Mouse (Mus musculus): Measurements from ENCODE around the gene Panx2. TPM values are rescaled to one million over a fixed set of nuclear protein-coding genes. Genes with fewer than 3 reads are reported as not detected.

The Panx2 gene
- 1 to 10 TPM; 2.1 to 2.3 TPM for total RNA-seq (2021)

DNA sequence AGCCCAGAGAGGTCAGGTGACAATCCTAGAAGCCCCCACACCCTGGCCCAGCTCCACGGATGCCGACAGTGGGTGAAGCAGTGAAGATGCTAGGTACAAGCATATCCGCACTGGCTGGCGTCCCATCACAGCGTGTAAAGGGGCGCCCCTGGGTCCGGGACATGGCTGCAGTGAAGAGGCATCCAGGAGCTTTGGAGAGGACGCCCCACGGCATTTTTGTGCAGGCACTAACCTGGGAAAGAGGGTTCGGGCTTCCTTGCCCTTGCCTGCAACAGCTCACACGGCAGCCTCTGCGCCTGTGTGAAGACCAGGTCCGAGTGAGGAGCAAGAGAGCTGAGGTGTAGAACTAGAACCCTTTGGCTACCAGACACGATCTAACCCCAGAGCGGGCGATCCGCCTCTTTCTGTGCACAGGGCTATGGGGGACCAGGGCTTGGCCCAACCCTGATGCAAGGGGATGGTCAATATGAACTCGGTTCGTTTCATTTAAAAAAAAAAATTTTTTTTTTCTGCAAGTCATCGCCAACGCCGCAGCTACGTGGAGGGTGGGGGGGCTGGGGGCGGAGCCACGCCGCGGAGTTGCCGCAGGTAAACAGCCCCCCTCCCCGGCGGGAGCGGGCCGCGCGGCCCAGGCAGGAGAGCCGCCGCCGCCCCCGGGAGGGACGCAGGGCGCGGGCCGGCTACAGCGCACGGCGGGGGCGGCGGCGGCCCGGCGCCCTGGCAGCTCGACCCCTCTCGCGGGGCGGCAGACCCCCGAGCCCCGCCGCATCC, at the start of gene Panx2:
TSS of gene Panx2 (plus strand) at position 574 of the 771 bp plus-strand sequence.
- DNase-seq, result peak; percentile 10

DNA sequence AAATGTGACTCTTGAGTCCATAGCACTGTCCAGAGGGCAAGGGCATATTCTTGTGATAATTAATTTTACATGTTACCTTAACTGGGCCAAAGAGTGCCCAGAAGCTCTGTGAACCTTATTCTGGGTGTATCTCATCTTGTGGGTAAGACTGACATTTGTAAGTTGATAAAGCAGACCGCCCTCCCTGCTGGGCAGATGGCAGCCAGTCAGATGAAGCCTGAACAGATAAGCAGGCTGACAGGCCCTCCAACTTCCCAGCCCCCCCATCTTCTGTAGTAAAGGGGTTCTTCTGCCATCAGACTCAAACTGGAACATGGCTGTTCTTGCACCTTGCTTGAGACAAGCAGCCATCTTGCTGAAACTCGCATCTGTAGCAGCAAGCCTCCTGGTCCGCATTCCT, 42.8 kb upstream of the Panx2 start:
- no peak for DNase-seq

DNA sequence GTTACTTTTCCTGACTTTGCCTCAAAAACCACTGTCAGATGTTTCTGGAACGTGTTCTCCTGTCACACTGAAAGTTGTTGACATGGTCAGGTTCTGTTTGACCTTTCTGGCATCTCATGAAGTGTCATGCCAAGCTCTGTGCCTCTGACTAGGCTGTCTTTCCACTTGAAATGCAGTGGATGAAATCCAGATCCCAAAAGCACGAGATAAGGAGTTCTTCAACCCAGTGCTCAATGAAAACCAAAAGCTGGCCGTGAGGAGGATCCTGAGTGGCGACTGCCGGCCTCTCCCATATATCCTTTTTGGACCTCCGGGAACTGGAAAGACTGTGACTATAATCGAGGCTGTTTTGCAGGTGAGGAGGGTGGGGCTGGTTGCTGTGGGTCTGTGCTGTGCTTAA, 39.4 kb upstream of the Panx2 start:
- DNase-seq, result peak; percentile 54

DNA sequence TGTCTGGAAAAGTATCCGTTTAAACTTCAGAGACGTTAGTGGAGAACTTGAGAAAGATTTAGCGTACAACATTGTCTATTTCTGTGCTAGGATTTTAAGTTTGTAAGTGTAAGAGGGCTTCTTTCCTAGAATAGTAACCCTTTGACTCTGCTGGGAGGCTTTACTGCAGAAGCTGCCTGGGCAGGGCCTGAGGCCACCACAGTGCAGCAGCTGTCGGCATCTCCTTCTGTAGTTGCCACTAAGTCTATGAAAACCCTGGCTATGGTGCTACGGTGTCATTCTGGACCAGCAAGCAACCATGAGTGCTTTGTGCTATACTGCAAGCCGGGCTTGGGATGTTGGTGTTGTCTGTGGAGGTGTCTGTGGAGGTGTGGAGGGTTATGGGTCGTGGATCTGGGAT, 39.0 kb upstream of the Panx2 start:
- DNase-seq, result no peak

DNA sequence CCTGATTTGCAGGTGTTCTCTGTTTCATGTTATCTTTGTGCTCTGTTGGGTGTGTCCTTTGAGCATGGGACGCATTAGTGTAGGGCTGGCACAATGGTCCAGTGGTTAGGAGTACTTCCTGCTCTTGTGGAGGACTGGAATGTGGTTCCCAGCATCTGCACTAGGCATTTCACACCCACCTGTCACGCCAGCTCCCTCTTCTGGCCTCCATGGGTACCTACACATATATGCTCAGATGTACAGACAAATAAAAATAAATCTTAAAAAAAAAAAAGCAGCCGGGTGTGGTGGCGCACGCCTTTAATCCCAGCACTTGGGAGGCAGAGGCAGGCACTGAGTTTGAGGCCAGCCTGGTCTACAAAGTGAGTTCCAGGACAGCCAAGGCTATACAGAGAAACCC, 15.2 kb upstream of the Panx2 start:
- DNase-seq, result no peak

DNA sequence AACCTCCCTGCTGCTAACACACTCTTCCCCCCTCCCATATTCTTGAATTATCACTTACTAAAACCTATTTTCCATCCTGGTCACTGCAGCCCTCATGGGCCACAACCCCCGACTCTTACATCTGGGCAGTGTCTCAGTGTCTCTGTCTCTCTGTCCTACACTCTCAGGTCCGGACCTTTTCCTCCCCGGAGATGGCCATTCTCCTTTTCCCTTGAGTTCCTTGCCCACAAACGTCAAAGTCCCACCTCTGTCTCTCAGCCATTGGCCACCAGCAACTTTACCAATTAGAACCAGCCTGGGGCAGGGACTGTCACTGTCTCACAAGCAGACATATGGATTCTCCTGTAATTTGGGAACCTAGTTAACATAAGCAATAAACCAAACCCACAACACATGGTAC, 13.2 kb upstream of the Panx2 start:
- DNase-seq, result no peak

DNA sequence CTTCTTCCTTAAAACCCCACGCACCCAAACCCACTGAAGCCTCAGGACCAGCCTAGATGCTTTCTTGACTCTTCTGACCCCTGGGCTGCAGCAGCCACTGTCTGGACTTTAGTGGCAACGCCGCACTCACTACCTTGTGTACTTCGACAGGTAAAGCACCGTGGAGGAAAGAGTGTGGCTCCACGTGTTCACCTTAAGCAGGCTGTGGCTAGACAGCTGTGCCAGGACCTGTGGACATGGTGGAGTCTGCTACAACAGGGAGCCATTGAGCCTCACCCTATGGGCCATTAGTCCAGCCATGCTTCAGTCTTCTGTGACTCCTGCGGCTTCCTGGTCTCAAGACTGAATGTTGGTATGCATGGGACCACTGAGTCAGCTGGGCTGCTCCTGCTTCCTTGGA, 4.9 kb upstream of the Panx2 start:
- DNase-seq, result no peak

DNA sequence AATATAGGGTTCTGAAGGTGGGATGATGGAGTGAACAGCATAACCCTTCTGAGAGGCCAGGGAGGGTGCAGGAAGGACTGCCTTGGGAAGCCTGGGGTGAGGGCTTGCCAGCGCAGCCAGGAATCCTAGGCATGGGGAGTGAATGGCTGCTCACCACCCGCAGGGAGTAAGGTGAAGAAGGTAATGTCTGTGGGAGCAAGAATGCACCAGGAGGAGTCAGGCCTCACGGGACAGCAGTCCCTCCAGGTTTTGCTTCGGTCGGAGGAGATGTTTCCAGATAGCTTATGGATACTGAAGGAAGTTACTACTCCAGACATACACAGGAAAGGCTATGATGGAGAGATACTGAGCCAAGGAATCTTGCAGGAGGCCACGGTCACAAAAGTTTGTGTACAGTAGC, 798 bp upstream of the Panx2 start:
- no peak for DNase-seq

DNA sequence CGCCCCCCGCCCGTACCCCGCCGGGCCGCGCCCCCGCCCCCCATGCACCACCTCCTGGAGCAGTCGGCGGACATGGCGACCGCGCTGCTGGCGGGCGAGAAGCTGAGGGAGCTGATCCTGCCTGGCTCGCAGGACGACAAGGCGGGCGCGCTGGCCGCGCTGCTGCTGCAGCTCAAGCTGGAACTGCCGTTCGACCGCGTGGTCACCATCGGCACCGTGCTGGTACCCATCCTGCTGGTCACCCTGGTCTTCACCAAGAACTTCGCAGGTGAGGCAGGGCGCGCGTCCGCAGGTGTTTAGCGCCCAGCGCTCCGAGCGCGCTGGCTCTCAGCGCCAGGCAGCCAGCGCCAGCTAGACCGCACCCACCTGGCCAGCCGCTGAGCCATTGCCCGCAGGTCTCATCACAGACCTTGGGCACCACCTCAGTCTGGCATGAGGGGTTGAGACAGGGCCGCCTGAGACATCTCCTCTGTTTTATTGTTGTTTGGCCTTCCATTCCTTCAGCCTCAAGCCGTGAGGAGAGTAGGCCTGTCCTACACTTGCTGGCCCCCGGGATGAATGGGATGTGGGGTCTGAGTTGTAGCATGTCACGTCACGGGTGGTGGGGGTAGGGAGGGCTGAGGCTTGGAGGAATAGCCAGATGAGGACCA, 623 bp downstream of the Panx2 start:
- peak; percentile 43 for DNase-seq

DNA sequence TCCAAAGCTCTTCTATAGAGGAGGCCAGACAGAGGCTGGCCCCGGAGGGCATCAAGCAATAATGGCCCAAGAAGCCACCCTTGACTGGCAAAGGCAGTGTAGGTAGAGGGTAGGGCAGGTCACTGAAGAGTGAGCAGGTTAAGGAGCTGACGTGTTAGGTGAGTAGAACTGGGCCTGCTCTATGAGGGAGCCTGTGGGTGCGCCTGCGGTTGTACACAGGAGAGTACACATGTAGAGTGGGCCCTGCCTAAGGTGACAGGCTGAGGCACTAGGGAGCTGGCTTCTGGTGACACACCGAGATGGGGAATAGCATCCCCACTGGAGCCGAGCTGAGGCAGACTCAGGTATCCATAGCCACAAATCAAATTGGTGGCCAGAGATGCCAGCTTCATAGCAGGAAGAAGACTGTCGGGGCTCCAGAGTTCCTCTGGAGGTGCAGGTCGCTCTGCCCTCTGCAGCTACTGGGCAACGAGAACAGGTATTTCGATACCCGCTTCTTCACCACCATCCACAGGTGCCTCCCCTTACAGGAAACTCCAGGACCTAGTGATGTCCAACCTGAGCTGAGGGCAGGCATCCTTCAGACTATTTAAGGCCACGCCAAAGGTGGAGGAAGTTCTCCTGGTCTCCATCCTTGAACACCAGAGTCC, 1.4 kb downstream of the Panx2 start:
- DNase-seq, result peak; percentile 3

DNA sequence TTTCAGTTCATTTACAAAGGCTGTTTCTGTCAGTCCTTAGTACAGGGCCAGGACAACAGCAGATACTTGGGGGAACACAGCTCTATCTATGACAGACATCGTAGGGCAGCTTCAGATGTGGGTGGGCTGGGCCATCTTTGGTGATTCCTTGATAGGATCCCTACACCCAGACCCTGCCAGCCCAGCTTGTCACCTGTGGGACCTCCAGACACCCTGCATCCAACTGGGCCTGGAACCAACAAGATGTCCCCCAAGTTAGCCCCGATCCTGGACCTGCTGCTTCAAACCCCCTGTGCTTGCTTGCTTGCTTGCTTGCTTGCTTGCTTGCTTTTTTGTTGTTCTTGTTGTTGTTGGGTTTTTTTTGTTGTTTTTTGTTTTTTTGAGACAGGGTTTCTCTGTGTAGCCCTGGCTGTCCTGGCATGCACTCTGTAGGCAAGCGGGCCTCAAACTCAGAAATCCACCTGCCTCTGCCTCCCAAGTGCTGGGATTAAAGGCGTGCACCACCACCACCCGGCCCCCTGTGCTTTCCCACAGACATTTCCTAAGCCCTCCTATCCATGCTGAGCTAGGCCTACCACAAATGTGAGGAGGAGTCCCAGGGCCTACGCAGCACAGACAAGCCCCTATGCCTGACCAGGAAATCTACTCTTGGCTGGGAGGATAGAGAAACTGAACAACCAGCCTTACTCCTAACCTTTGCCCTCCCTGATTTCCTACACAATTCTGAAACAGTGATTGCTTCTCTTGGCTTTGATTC, 2.4 kb downstream of the Panx2 start:
- DNase-seq, result no peak

DNA sequence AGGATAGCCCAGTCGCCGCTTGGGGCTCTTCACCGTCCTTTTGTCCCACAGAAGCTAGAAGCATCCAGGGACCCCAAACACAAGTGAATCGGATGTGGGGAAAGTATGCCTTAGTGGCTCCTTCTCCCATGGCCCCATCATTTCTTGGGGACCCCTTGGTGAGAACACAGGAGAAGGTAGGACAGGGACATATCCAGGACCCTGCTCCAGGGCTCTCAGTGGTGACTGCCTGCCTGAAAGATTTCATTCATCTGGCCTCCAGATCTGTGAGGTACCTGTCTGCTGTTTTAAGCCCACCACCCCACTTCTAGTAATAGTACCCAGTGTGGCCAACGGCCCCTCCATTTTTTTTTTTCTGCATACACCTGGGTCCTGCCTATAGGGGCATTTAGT, 3.0 kb downstream of the Panx2 start:
- no peak for DNase-seq

DNA sequence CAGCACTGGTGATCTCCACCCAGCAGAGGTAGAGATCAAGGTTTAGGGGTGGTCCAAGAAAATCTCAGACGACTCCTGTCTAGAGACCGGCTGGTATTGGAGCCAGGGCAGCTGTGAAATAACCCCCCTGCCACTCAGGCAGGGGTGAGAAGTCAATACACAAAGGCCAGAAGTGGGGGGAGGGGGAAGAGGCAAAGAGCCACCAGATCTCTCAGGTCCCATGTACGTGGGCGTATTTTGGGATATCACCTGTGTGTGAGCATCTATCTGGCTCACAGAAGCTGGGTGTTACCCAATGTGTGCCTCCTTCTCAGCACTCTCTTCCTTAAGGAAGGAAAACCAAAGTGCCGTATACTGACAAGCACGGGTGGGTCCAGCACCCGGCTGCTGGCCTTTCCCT, 3.5 kb downstream of the Panx2 start:
- DNase-seq, result no peak

DNA sequence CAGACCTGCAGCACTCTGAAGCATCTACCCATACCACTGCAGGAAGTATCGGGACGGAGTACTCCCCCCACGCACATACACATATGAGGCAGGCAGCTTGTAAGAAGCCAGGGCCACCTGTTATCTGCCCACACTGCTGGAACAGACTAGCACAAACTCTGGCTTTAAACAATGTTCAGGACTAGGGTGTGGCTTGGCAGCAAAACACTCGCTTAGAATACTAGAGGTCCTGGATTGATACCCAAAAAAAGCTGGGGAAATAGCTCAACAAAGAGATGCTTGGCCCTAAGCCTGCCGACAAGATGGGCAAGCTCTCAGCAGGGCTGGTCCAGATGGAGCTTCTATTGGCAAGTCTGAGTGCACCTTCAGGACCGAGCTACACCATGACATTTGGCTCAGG, 4.0 kb downstream of the Panx2 start:
- DNase-seq, result no peak

DNA sequence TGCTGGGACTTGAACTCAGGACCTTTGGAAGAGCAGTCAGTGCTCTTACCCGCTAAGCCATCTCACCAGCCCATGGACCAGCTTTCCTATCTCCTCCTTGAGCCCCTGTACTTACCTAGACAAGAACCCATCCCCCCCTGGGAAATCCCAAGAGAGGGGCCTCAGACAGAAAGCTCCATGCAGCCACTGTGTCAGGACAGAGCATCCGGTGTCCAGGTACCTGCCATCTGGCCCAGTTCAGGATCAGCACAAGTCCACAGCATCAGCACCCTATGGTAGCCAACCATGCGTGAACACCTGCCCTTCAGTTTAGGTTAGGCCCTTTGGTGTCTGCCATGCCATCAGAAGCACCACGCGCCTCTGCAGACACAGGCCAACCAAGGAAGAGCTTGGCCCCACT, 5.4 kb downstream of the Panx2 start:
- DNase-seq, result no peak

DNA sequence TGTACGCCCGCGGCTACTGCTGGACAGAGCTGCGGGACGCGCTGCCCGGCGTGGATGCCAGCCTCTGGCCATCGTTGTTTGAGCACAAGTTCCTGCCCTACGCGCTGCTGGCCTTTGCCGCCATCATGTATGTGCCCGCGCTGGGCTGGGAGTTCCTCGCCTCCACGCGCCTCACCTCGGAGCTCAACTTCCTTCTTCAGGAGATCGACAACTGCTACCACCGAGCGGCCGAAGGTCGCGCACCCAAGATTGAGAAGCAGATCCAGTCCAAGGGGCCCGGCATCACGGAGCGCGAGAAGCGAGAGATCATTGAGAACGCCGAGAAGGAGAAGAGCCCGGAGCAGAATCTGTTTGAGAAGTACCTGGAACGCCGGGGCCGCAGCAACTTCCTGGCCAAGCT, 8.1 kb downstream of the Panx2 start:
- no peak for DNase-seq

DNA sequence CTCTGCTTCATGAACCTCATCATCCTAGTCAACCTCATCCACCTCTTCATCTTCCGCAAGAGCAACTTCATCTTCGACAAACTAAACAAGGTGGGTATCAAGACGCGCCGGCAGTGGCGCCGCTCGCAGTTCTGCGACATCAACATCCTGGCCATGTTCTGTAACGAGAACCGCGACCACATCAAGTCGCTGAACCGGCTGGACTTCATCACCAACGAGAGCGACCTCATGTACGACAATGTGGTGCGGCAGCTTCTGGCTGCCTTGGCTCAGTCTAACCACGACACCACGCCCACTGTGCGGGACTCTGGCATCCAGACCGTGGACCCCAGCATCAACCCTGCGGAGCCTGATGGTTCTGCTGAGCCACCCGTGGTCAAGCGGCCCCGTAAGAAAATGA, 8.7 kb downstream of the Panx2 start:
- no peak for DNase-seq

DNA sequence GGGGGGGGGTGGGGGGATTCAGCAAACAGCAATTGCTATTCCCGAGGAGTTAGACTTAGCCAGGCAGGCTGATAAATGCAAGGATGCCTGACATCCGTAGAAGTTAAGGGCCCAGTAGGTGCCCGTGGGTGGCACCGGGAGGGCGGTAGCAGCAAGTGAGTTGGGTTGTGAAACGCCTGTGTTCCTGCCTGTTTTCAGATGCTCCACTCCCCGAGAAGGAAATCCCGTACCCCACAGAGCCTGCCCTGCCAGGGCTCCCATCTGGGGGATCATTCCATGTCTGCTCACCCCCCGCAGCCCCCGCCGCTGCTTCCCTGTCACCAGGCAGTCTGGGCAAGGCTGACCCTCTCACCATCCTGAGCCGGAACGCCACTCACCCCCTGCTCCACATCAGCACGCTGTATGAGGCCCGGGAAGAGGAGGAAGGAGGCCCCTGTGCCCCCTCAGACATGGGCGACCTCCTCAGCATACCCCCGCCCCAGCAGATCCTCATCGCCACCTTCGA, 9.9 kb downstream of the Panx2 start:
- DNase-seq, result no peak

DNA sequence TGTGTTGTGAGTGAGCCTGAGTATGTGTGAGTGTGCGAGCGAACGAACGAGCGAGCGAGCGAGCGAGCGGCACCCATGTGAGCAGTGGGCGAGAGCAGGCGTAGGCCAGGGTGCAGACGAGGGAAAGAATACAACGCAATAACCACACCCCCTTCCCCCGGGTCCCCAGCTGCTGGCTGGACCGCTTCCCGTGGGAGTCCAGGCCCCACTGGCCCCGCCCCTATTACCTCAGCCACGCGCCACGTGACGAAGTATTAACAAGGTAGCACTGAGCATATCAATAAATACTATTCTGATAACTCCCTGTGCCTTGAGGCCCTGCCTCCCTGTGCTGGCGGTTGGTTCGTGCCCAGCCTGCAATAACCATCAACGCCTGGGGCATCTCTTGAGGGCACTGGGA, 11.1 kb downstream of the Panx2 start:
- DNase-seq, result no peak

DNA sequence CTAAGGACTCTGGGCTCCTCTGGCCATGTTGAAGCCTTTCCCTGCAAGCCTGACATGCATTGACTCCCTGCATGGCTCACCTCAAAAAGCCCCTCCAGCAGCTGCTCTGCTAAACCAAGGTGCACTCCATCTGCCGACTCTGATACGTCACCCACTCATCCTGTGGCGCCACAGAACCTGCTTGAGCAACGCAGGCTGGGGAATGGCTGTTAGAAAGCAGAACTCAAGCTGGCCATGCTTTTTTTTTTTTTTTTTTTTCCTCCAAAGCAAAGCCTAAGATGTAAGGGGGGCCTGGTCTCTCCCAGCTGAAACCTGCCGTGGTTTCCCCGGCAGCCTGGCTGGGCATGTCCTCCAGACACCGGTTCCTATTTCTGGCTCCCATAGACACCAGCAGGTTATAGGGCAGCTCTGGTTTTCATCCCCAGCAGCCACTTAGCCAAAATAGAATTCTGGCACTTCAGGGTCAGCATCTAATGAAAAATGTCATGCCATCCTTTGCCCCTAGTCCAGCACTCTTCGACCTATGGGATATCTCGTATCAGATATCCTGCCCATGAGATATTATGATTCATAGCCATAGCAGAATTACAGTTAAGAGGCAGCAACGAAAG, 14.6 kb downstream of the Panx2 start:
- DNase-seq, result peak; percentile 62

DNA sequence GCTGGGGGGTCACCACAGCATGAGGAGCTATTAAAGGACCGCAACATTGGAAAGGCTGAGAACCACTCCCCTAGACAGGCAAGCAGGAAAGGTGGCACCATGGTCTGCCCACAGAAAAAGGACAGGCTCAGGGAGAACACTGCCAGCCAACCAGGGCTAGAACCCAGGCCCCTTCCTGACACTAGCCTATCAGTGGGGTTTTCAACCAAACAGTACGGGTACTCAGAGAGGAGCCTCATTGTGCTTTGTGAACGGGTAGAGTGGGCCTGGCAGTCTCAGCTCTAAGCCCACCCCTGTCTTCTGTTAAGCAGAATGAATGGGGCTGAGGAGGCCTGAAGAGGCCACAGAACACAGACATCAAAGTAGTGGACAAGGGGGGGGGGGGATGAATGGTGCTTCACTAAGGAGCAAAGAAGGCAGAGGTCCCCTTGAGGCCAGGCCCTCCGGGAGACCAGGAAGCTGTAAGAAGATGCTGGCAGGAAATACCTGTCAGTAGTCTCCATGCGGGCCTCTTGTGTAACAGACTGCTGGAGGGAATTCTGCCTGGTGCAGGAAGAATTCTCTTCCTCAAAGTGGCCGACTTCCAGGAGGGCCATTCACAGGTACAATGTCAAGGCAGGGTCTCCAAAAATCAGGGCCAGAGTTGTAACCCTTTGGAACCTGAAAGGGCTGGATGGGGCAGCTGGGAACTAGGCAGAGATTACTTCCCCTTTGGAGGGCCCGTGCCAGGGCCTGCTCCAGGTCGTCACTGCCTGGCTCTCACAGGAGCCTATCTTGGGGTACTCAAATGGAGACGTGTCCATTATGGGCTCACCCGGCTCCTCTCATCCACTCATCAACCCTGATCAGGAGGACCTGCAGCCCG, 15.3 kb downstream of the Panx2 start, which contains the start of gene Trabd:
TSS of gene Trabd (plus strand) at position 512 of the 865 bp plus-strand sequence.
- no peak for DNase-seq
